Mouse (Mus musculus) megakaryocyte, embryonic 14.5 days (primary cell): ENCODE measurements around the gene Gm14443.
"Not testable (repeated sequence)": the region's sequence is repeated elsewhere in the genome, so short reads cannot be mapped to it uniquely, and the experiment has no call there.

Experiments
- FLI1 ChIP-seq: IDR thresholded peaks from 2 replicates; pipeline ENCODE4 v1.6.1; 2012; ENCODE audit warnings: low read length, inconsistent platforms, mixed read lengths
- GATA1 ChIP-seq: IDR thresholded peaks from 3 replicates; pipeline ENCODE4 v1.6.1; 2012; ENCODE audit warnings: mixed read lengths, low read length, inconsistent platforms, borderline replicate concordance

GRCm38 (mm10) chr2:175166870-175167269 lies 8.8 kb downstream of the Gm14443 start:
- not testable (repeated sequence) for TF ChIP-seq GATA1, FLI1
